Mouse (Mus musculus) hindbrain, embryonic 14.5 days (tissue): ENCODE results near the gene Smndc1. TPM values are rescaled to one million over a fixed set of nuclear protein-coding genes. Genes with fewer than 3 reads are reported as not detected.

Experiments used
- ATAC-seq: fragments of 200-750 bp; cut with Nextera tagmentation; 2 replicates; pipeline ENCODE4 v1.8.0; 2017; ENCODE audit warnings: moderate number of reproducible peaks, mild to moderate bottlenecking, moderate TSS enrichment, moderate library complexity; ENCODE audit not compliant: low FRiP score
- DNase-seq: peaks from one replicate; pipeline ENCODE4 v3.0.0-alpha.2; 2015; ENCODE audit warnings: low spot score
- H3K27ac ChIP-seq: fragments of 300-500 bp; sonication (generic); 2 replicates; pipeline ENCODE4 v1.5.1; 2014; ENCODE audit warnings: mild to moderate bottlenecking, moderate library complexity
- H3K27me3 ChIP-seq: fragments of 300-500 bp; sonication (generic); 2 replicates; pipeline ENCODE4 v1.6.1; 2014; ENCODE audit warnings: mild to moderate bottlenecking, low read length, mixed read lengths; ENCODE audit not compliant: control insufficient read depth, insufficient read depth
- H3K36me3 ChIP-seq: fragments of 300-500 bp; sonication (generic); replicated peaks from 2 replicates; pipeline ENCODE4 v1.6.1; 2014; ENCODE audit not compliant: control insufficient read depth, insufficient read depth
- H3K4me1 ChIP-seq: fragments of 300-500 bp; sonication (generic); replicated peaks from 2 replicates; pipeline ENCODE4 v1.6.1; 2014; ENCODE audit warnings: antibody characterized with exemption, low read length, mixed read lengths; ENCODE audit not compliant: control insufficient read depth, insufficient read depth
- H3K4me2 ChIP-seq: fragments of 300-500 bp; sonication (generic); replicated peaks from 2 replicates; pipeline ENCODE4 v1.6.1; 2014; ENCODE audit warnings: mild to moderate bottlenecking, moderate library complexity
- H3K4me3 ChIP-seq: fragments of 300-500 bp; sonication (generic); replicated peaks from 2 replicates; pipeline ENCODE4 v1.5.1; 2014; ENCODE audit warnings: mild to moderate bottlenecking, low read length
- H3K9ac ChIP-seq: fragments of 300-500 bp; sonication (generic); 2 replicates; pipeline ENCODE4 v1.6.1; 2014
- H3K9me3 ChIP-seq: fragments of 300-500 bp; sonication (generic); 2 replicates; pipeline ENCODE4 v1.6.1; 2016; ENCODE audit warnings: low read length; ENCODE audit not compliant: control insufficient read depth
- WGBS: fragments of 180-500 bp; shearing (Covaris S2); extraction: QIAGEN DNeasy Blood & Tissue Kit; methylation state at CpG from one replicate; pipeline ENCODE4 v1.1.7; 2014; 5-methylcytosine and 5-hydroxymethylcytosine counted together
- polyA plus RNA-seq: library from polyadenylated mRNA; unstranded; fragments of >200 nt; fragmentation: Nextera tagmentation; extraction: Ambion mirVana; gene quantifications from 2 replicates; pipeline ENCODE4 v1.2.1, GENCODE M21; 2014

The Smndc1 gene
- 35.3 and 35.6 TPM in 2 replicates for polyA plus RNA-seq

DNA sequence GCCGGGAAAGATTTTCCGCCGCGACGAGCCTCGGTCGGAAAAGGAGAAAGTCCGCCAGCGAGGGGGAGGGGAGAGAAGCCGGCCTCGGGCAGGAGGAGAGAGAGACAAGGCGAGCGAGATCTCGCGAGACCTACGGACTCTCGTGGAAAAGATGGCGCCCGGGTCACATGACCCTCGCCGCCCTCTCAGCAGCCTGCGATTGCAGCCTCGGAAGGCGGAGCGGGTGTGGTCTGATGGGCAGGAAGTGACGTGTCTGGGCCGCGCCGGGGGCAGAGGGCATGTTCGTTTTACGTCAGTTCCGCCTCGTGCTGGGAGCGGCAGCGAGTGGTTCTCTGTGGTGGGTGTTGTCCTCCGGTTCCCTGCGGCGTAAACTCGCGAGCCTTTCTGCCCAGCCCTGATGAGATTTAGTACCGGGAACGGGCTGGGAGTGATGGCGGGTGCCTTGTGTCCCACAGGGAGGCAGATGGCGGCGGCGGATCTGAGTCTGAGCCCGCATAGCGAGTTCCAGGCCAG is at the start of gene Smndc1:
Smndc1 (minus strand) TSS at position 84 of the 513 bp plus-strand sequence.
- H3K4me3 ChIP-seq: peak within 1 kb of the TSS; percentile 96
- H3K9ac ChIP-seq: peak within 1 kb of the TSS; percentile 98
- DNase-seq: peak; percentile 99
- peaks cover 14% of the 10 kb centered on the region for H3K4me1 ChIP-seq
- H3K36me3 ChIP-seq: peaks cover 35% of the 10 kb centered on the region
- WGBS: under 1% methylated on average over 48 of the region's 48 CpGs
- no peaks in the 10 kb centered on the region for H3K27me3 ChIP-seq
- no peaks in the 10 kb centered on the region for H3K9me3 ChIP-seq
- H3K4me2 ChIP-seq: peak within 1 kb of the TSS; percentile 82
- H3K27ac ChIP-seq: peak within 1 kb of the TSS; percentile 97
- ATAC-seq: peak; percentile 97

DNA sequence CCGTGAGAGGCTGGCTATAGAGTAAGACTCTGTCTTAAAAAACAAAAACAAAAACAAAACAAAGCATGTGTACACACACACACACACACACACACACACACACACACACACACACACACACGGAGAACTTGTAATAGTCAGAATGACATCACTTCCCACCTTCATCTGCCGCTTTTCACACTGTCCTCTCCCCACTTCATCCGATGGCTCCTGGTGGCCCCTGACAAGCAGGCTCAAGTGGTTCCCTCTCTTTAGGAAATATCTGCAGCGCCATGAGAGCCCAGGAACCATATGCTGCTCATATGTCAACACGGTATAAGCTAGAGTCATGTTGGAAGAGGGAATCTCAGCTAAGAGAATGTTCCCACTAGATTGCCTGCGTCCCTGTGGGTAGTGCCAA is 49.0 kb upstream of the Smndc1 start:
- Histone ChIP-seq H3K4me2 (no peak overlapping the region), H3K27me3 (no peaks in the 10 kb centered on the region), H3K27ac (no peak overlapping the region), H3K36me3 (no peaks in the 10 kb centered on the region), H3K4me3 (no peak overlapping the region), H3K9me3 (no peaks in the 10 kb centered on the region), H3K9ac (no peak overlapping the region), H3K4me1 (peaks cover 9% of the 10 kb centered on the region)
- DNase-seq (no peak), ATAC-seq (no peak)
- WGBS: 85% methylated on average over 7 of the region's 7 CpGs

- Histone ChIP-seq H3K36me3 (no peaks in the 10 kb centered on the region), H3K27me3 (no peaks in the 10 kb centered on the region), H3K4me1 (peaks cover 6% of the 10 kb centered on the region), H3K9me3 (no peaks in the 10 kb centered on the region), H3K9ac (no peak overlapping the region), H3K4me2 (no peak overlapping the region), H3K4me3 (no peak overlapping the region), H3K27ac (no peak overlapping the region)
- no peak for ATAC-seq
- WGBS: 92% methylated on average over 8 of the region's 8 CpGs
- no peak for DNase-seq
These were observed 47.6 kb upstream of the Smndc1 start for GRCm38 (mm10) chr19:53437991-53438390.

- WGBS: 51% methylated on average over 8 of the region's 8 CpGs
- Histone ChIP-seq H3K9ac (no peak overlapping the region), H3K27me3 (no peaks in the 10 kb centered on the region), H3K9me3 (no peaks in the 10 kb centered on the region), H3K4me1 (peaks cover 6% of the 10 kb centered on the region), H3K27ac (no peak overlapping the region), H3K4me3 (no peak overlapping the region), H3K4me2 (no peak overlapping the region), H3K36me3 (no peaks in the 10 kb centered on the region)
- ATAC-seq (no peak), DNase-seq (no peak)
These were observed 47.1 kb upstream of the Smndc1 start for GRCm38 (mm10) chr19:53437311-53437958.

GRCm38 (mm10) chr19:53433949-53434689 is 43.7 kb upstream of the Smndc1 start:
- H3K36me3 ChIP-seq: no peaks in the 10 kb centered on the region
- DNase-seq (no peak), ATAC-seq (no peak)
- no peaks in the 10 kb centered on the region; the same call in 1 of the 2 replicates for H3K4me1 ChIP-seq
- H3K27me3 ChIP-seq: no peaks in the 10 kb centered on the region
- no peaks in the 10 kb centered on the region for H3K9me3 ChIP-seq
- no peak overlapping the region for H3K4me2 ChIP-seq
- no peak overlapping the region for H3K4me3 ChIP-seq
- no peak overlapping the region for H3K9ac ChIP-seq
- 84% methylated on average over 10 of the region's 10 CpGs for WGBS
- H3K27ac ChIP-seq: no peak overlapping the region

GRCm38 (mm10) chr19:53431003-53431402 is 40.6 kb upstream of the Smndc1 start:
- Histone ChIP-seq H3K36me3 (no peaks in the 10 kb centered on the region), H3K9me3 (no peaks in the 10 kb centered on the region), H3K9ac (no peak overlapping the region), H3K4me3 (no peak overlapping the region), H3K27ac (peak overlapping the region; percentile 39; the same call in 1 of the 2 replicates), H3K27me3 (no peaks in the 10 kb centered on the region), H3K4me1 (no peaks in the 10 kb centered on the region; the same call in 1 of the 2 replicates), H3K4me2 (no peak overlapping the region)
- no peak for DNase-seq
- ATAC-seq: no peak
- WGBS: 83% methylated on average over 11 of the region's 11 CpGs

GRCm38 (mm10) chr19:53430356-53430755 is 40.0 kb upstream of the Smndc1 start:
- Histone ChIP-seq H3K4me2 (no peak overlapping the region), H3K9ac (no peak overlapping the region), H3K36me3 (no peaks in the 10 kb centered on the region), H3K4me3 (no peak overlapping the region), H3K9me3 (no peaks in the 10 kb centered on the region), H3K27ac (peak overlapping the region; percentile 39; the same call in 1 of the 2 replicates), H3K27me3 (no peaks in the 10 kb centered on the region), H3K4me1 (no peaks in the 10 kb centered on the region; the same call in 1 of the 2 replicates)
- DNase-seq (peak; percentile 54), ATAC-seq (peak; percentile 78)
- WGBS: 40% methylated on average over 9 of the region's 9 CpGs

GRCm38 (mm10) chr19:53427817-53428216 is 37.4 kb upstream of the Smndc1 start:
- Histone ChIP-seq H3K4me3 (no peak overlapping the region), H3K4me1 (no peaks in the 10 kb centered on the region; the same call in 1 of the 2 replicates), H3K9me3 (no peaks in the 10 kb centered on the region), H3K36me3 (no peaks in the 10 kb centered on the region), H3K27ac (no peak overlapping the region), H3K9ac (no peak overlapping the region), H3K27me3 (no peaks in the 10 kb centered on the region), H3K4me2 (no peak overlapping the region)
- DNase-seq: no peak
- ATAC-seq: no peak
- 59% methylated on average over 8 of the region's 8 CpGs for WGBS

DNA sequence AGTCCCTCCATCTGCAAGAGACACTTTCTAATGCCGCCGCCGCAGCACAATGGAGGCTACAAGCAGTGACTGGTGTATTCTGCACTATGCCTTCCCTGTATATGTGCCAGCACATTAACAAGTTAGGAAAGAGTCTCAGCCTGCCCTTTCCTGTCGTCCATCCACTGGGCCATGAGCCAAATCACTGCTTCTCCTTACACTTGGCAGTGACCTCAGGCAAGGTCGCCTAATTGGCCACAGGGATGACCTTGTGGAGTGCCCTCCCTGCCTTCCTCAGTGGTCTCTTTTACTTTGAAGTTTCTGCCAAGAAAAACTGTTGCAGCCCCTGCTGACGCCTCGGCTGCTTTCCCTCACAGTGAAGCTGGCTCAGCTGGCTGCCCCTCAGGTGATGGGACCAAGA is 37.0 kb upstream of the Smndc1 start:
- Histone ChIP-seq H3K4me3 (no peak overlapping the region), H3K27me3 (no peaks in the 10 kb centered on the region), H3K9me3 (no peaks in the 10 kb centered on the region), H3K4me1 (no peaks in the 10 kb centered on the region; the same call in 1 of the 2 replicates), H3K4me2 (no peak overlapping the region), H3K9ac (no peak overlapping the region), H3K36me3 (no peaks in the 10 kb centered on the region), H3K27ac (no peak overlapping the region)
- 61% methylated on average over 7 of the region's 7 CpGs for WGBS
- ATAC-seq: no peak
- DNase-seq: no peak
